Mouse (Mus musculus): ENCODE results near the gene Wdr83. TPM values are rescaled to one million over a fixed set of nuclear protein-coding genes. Genes with fewer than 3 reads are reported as not detected.

Gene Wdr83
- polyA plus RNA-seq, 1 experiment from 2014 or later, result 46.4 TPM

- no peak overlapping the region for H3K4me3 ChIP-seq (ENCODE audit: low read depth, low read length)
- no peaks in the 10 kb centered on the region for H3K9me3 ChIP-seq (ENCODE audit: control insufficient read depth, low read depth, low read length)
- H3K27me3 ChIP-seq (ENCODE audit: control insufficient read depth, insufficient read depth, low read length), result no peaks in the 10 kb centered on the region
- H3K36me3 ChIP-seq (ENCODE audit: control insufficient read depth, insufficient read depth, low read length), result peaks cover 42% of the 10 kb centered on the region
- H3K27ac ChIP-seq (ENCODE audit: low read length), result no peak overlapping the region
- no peak overlapping the region for H3K9ac ChIP-seq (replicated peaks; ENCODE audit: low read depth, low read length)
- no peak overlapping the region for H3K4me2 ChIP-seq (replicated peaks; ENCODE audit: low read depth, low read length)
- 82% methylated on average over 10 of the region's 10 CpGs for whole genome bisulfite sequencing
- H3K4me1 ChIP-seq (ENCODE audit: control insufficient read depth, insufficient read depth, low read length), result peaks cover 4% of the 10 kb centered on the region; the same call in 1 of the 2 replicates
- ATAC-seq (ENCODE audit: insufficient number of reproducible peaks, insufficient read depth, low FRiP score, low read depth), result no peak
These were observed 6.9 kb downstream of the Wdr83 start for GRCm38 (mm10) chr8:85074167-85074566.

GRCm38 (mm10) chr8:85073041-85073612 is 8.0 kb downstream of the Wdr83 start:
- Histone ChIP-seq H3K4me3 (ENCODE audit: low read depth, low read length) (no peak overlapping the region), H3K9ac (replicated peaks; ENCODE audit: low read depth, low read length) (no peak overlapping the region), H3K4me1 (ENCODE audit: control insufficient read depth, insufficient read depth, low read length) (peaks cover 4% of the 10 kb centered on the region; the same call in 1 of the 2 replicates), H3K27ac (ENCODE audit: low read length) (no peak overlapping the region), H3K36me3 (ENCODE audit: control insufficient read depth, insufficient read depth, low read length) (peaks cover 34% of the 10 kb centered on the region), H3K27me3 (ENCODE audit: control insufficient read depth, insufficient read depth, low read length) (no peaks in the 10 kb centered on the region), H3K9me3 (ENCODE audit: control insufficient read depth, low read depth, low read length) (no peaks in the 10 kb centered on the region), H3K4me2 (replicated peaks; ENCODE audit: low read depth, low read length) (no peak overlapping the region)
- WGBS, result 93% methylated on average over 15 of the region's 15 CpGs
- ATAC-seq (ENCODE audit: insufficient number of reproducible peaks, insufficient read depth, low FRiP score, low read depth), result no peak

GRCm38 (mm10) chr8:85072364-85072929 is 8.7 kb downstream of the Wdr83 start:
- Histone ChIP-seq H3K36me3 (ENCODE audit: control insufficient read depth, insufficient read depth, low read length) (peaks cover 34% of the 10 kb centered on the region), H3K4me2 (replicated peaks; ENCODE audit: low read depth, low read length) (peak overlapping the region; percentile 67), H3K4me3 (ENCODE audit: low read depth, low read length) (peak overlapping the region; percentile 97), H3K9ac (replicated peaks; ENCODE audit: low read depth, low read length) (peak overlapping the region; percentile 85; the same call in 1 of the 2 replicates), H3K27ac (ENCODE audit: low read length) (peak overlapping the region; percentile 98; the same call in 1 of the 2 replicates), H3K9me3 (ENCODE audit: control insufficient read depth, low read depth, low read length) (no peaks in the 10 kb centered on the region), H3K27me3 (ENCODE audit: control insufficient read depth, insufficient read depth, low read length) (no peaks in the 10 kb centered on the region), H3K4me1 (ENCODE audit: control insufficient read depth, insufficient read depth, low read length) (peaks cover 4% of the 10 kb centered on the region; the same call in 1 of the 2 replicates)
- ATAC-seq (ENCODE audit: insufficient number of reproducible peaks, insufficient read depth, low FRiP score, low read depth), result 0 out of 2 replicates have a peak, but pooled peaks have one; percentile 2
- WGBS, result 40% methylated on average over 9 of the region's 9 CpGs

GRCm38 (mm10) chr8:85071514-85072281 is 9.4 kb downstream of the Wdr83 start, which contains the start of gene Dhps:
Gene Dhps (plus strand): TSS chr8:85071757.
- WGBS, result under 1% methylated on average over 68 of the region's 68 CpGs
- ATAC-seq (ENCODE audit: insufficient number of reproducible peaks, insufficient read depth, low FRiP score, low read depth), result peak; percentile 91

GRCm38 (mm10) chr8:85071041-85071440 is 10.1 kb downstream of the Wdr83 start:
- no peak for ATAC-seq (ENCODE audit: insufficient number of reproducible peaks, insufficient read depth, low FRiP score, low read depth)
- Histone ChIP-seq H3K27ac (ENCODE audit: low read length) (peak overlapping the region; percentile 98; the same call in 1 of the 2 replicates), H3K4me2 (replicated peaks; ENCODE audit: low read depth, low read length) (peak overlapping the region; percentile 67), H3K27me3 (ENCODE audit: control insufficient read depth, insufficient read depth, low read length) (no peaks in the 10 kb centered on the region), H3K9me3 (ENCODE audit: control insufficient read depth, low read depth, low read length) (no peaks in the 10 kb centered on the region), H3K9ac (replicated peaks; ENCODE audit: low read depth, low read length) (no peak overlapping the region), H3K4me3 (ENCODE audit: low read depth, low read length) (peak overlapping the region; percentile 97), H3K4me1 (ENCODE audit: control insufficient read depth, insufficient read depth, low read length) (peaks cover 4% of the 10 kb centered on the region; the same call in 1 of the 2 replicates), H3K36me3 (ENCODE audit: control insufficient read depth, insufficient read depth, low read length) (peaks cover 30% of the 10 kb centered on the region)
- WGBS, result 74% methylated on average over 5 of the region's 5 CpGs

More at GRCm38 (mm10) chr8:85071514-85072281, 9.4 kb downstream of the Wdr83 start, which contains the start of gene Dhps:
- Histone ChIP-seq H3K27me3 (ENCODE audit: control insufficient read depth, insufficient read depth, low read length) (no peaks in the 10 kb centered on the region), H3K36me3 (ENCODE audit: control insufficient read depth, insufficient read depth, low read length) (peaks cover 33% of the 10 kb centered on the region), H3K9me3 (ENCODE audit: control insufficient read depth, low read depth, low read length) (no peaks in the 10 kb centered on the region), H3K4me3 (ENCODE audit: low read depth, low read length) (peak within 1 kb of the TSS; percentile 97), H3K9ac (replicated peaks; ENCODE audit: low read depth, low read length) (peak within 1 kb of the TSS; percentile 85), H3K4me2 (replicated peaks; ENCODE audit: low read depth, low read length) (peak within 1 kb of the TSS; percentile 67), H3K27ac (ENCODE audit: low read length) (peak within 1 kb of the TSS; percentile 98), H3K4me1 (ENCODE audit: control insufficient read depth, insufficient read depth, low read length) (peaks cover 4% of the 10 kb centered on the region; the same call in 1 of the 2 replicates)

- no peak within 1 kb of the TSS for H3K9ac ChIP-seq (replicated peaks; ENCODE audit: low read depth, low read length)
- ATAC-seq (ENCODE audit: insufficient number of reproducible peaks, insufficient read depth, low FRiP score, low read depth), result no peak
- H3K27me3 ChIP-seq (ENCODE audit: control insufficient read depth, insufficient read depth, low read length), result no peaks in the 10 kb centered on the region
These were observed 13.1 kb downstream of the Wdr83 start, which contains the start of gene Gm5741 for GRCm38 (mm10) chr8:85067982-85068381. Gene Gm5741 (minus strand): TSS chr8:85067982.

GRCm38 (mm10) chr8:85067155-85067554 is 14.0 kb downstream of the Wdr83 start:
- H3K4me1 ChIP-seq (ENCODE audit: control insufficient read depth, insufficient read depth, low read length), result no peaks in the 10 kb centered on the region

More at GRCm38 (mm10) chr8:85067982-85068381, 13.1 kb downstream of the Wdr83 start, which contains the start of gene Gm5741:
- Histone ChIP-seq H3K4me3 (ENCODE audit: low read depth, low read length) (no peak within 1 kb of the TSS), H3K4me2 (replicated peaks; ENCODE audit: low read depth, low read length) (no peak within 1 kb of the TSS), H3K4me1 (ENCODE audit: control insufficient read depth, insufficient read depth, low read length) (peaks cover 4% of the 10 kb centered on the region; the same call in 1 of the 2 replicates), H3K27ac (ENCODE audit: low read length) (no peak within 1 kb of the TSS), H3K9me3 (ENCODE audit: control insufficient read depth, low read depth, low read length) (no peaks in the 10 kb centered on the region), H3K36me3 (ENCODE audit: control insufficient read depth, insufficient read depth, low read length) (peaks cover 9% of the 10 kb centered on the region)

GRCm38 (mm10) chr8:85065213-85065612 is 15.9 kb downstream of the Wdr83 start:
- H3K4me2 ChIP-seq (replicated peaks; ENCODE audit: low read depth, low read length), result no peak overlapping the region
- no peak overlapping the region for H3K27ac ChIP-seq (ENCODE audit: low read length)
- H3K27me3 ChIP-seq (ENCODE audit: control insufficient read depth, insufficient read depth, low read length), result no peaks in the 10 kb centered on the region
- no peaks in the 10 kb centered on the region for H3K9me3 ChIP-seq (ENCODE audit: control insufficient read depth, low read depth, low read length)
- H3K36me3 ChIP-seq (ENCODE audit: control insufficient read depth, insufficient read depth, low read length), result peaks cover 9% of the 10 kb centered on the region
- no peak overlapping the region for H3K4me3 ChIP-seq (ENCODE audit: low read depth, low read length)
- H3K9ac ChIP-seq (replicated peaks; ENCODE audit: low read depth, low read length), result no peak overlapping the region
- 41% methylated on average over 2 of the region's 2 CpGs for WGBS
- H3K4me1 ChIP-seq (ENCODE audit: control insufficient read depth, insufficient read depth, low read length), result no peaks in the 10 kb centered on the region
- ATAC-seq (ENCODE audit: insufficient number of reproducible peaks, insufficient read depth, low FRiP score, low read depth), result no peak

More at GRCm38 (mm10) chr8:85067155-85067554, 14.0 kb downstream of the Wdr83 start:
- Histone ChIP-seq H3K9me3 (ENCODE audit: control insufficient read depth, low read depth, low read length) (no peaks in the 10 kb centered on the region), H3K9ac (replicated peaks; ENCODE audit: low read depth, low read length) (no peak overlapping the region), H3K27me3 (ENCODE audit: control insufficient read depth, insufficient read depth, low read length) (no peaks in the 10 kb centered on the region), H3K36me3 (ENCODE audit: control insufficient read depth, insufficient read depth, low read length) (peaks cover 9% of the 10 kb centered on the region), H3K27ac (ENCODE audit: low read length) (no peak overlapping the region), H3K4me3 (ENCODE audit: low read depth, low read length) (no peak overlapping the region), H3K4me2 (replicated peaks; ENCODE audit: low read depth, low read length) (no peak overlapping the region)
- WGBS, result 95% methylated on average over 2 of the region's 2 CpGs
- ATAC-seq (ENCODE audit: insufficient number of reproducible peaks, insufficient read depth, low FRiP score, low read depth), result no peak
